Mouse (Mus musculus): ENCODE results near the gene Gse1. TPM values are rescaled to one million over a fixed set of nuclear protein-coding genes. Genes with fewer than 3 reads are reported as not detected.

The Gse1 gene
- total RNA-seq, 2 experiments from 2014 or later = 77.7 to 105 TPM

- no peak for DNase-seq (ENCODE audit: extremely low spot score in 1 of 2, low spot score in 2 of 2)
- intact Hi-C loops (cut with DNase I) = no loop called here
- Histone ChIP-seq H3K27ac (no peak overlapping the region), H3K4me3 (no peak overlapping the region)
- TF ChIP-seq CTCF (IDR thresholded peaks at IDR 0.05) = no peak
Measured at GRCm38 (mm10) chr8:120378306-120378705, 150.1 kb downstream of the Gse1 start.

DNA sequence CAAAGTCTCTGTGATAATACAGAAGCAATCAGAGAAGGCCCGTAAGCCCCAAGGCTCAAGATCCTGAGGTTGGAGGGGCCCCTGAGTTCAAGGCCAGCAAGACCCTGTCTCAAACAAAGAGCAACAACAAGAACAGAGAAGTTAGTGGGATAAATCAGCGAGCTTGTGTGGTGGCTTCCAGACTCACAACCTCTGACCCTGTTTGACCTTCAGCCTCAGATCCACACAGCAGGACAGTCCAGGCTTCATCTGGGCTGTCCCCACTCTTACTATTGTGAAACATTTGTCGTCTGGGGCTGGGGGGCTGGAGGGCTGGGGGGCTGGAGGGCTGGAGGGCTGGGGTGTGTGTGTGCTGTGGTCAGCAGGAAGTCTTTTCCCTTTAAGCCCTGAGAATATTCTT is 150.8 kb downstream of the Gse1 start:
- Histone ChIP-seq H3K27ac (no peak overlapping the region), H3K4me3 (no peak overlapping the region)
- intact Hi-C loops (cut with DNase I) = no loop called here
- TF ChIP-seq CTCF (IDR thresholded peaks at IDR 0.05) = no peak
- DNase-seq (ENCODE audit: extremely low spot score in 1 of 2, low spot score in 2 of 2) = no peak

- H3K27ac ChIP-seq = peak overlapping the region; percentile 72
- DNase-seq (ENCODE audit: extremely low spot score in 1 of 2, low spot score in 2 of 2) = no peak
- intact Hi-C loops (cut with DNase I) = loop anchor here (1.0 to 5.0 kb wide), 5 partner anchors 30 to 154 kb away; no protein-coding TSS in a partner anchor
- no peak overlapping the region for H3K4me3 ChIP-seq
- TF ChIP-seq CTCF (IDR thresholded peaks at IDR 0.05) = no peak
Measured at GRCm38 (mm10) chr8:120381865-120382264, 153.6 kb downstream of the Gse1 start.

- Histone ChIP-seq H3K27ac (peak overlapping the region; percentile 72), H3K4me3 (no peak overlapping the region)
- intact Hi-C loops (cut with DNase I) = loop anchor here (1.0 to 5.0 kb wide), 6 partner anchors 30 to 154 kb away; no protein-coding TSS in a partner anchor
- DNase-seq (ENCODE audit: extremely low spot score in 1 of 2, low spot score in 2 of 2) = peak; percentile 86 to 94
- no peak for TF ChIP-seq CTCF (IDR thresholded peaks at IDR 0.05)
Measured at GRCm38 (mm10) chr8:120382436-120383203, 154.4 kb downstream of the Gse1 start.

GRCm38 (mm10) chr8:120383204-120383560 is 154.9 kb downstream of the Gse1 start:
- H3K4me3 ChIP-seq = no peak overlapping the region
- intact Hi-C loops (cut with DNase I) = loop anchor here (1.0 to 5.0 kb wide), 3 partner anchors 30 to 54 kb away; no protein-coding TSS in a partner anchor
- TF ChIP-seq CTCF (IDR thresholded peaks at IDR 0.05) = no peak
- DNase-seq (ENCODE audit: extremely low spot score in 1 of 2, low spot score in 2 of 2) = no peak
- H3K27ac ChIP-seq = peak overlapping the region; percentile 72

GRCm38 (mm10) chr8:120383713-120384112 is 155.5 kb downstream of the Gse1 start:
- intact Hi-C loops (cut with DNase I) = loop anchor here (1.0 to 5.0 kb wide), 3 partner anchors 30 to 53 kb away; no protein-coding TSS in a partner anchor
- DNase-seq (ENCODE audit: extremely low spot score in 1 of 2, low spot score in 2 of 2) = no peak
- no peak for TF ChIP-seq CTCF (IDR thresholded peaks at IDR 0.05)

GRCm38 (mm10) chr8:120384745-120385144 is 156.5 kb downstream of the Gse1 start:
- Histone ChIP-seq H3K27ac (no peak overlapping the region), H3K4me3 (no peak overlapping the region)
- no peak for DNase-seq (ENCODE audit: extremely low spot score in 1 of 2, low spot score in 2 of 2)
- intact Hi-C loops (cut with DNase I) = loop anchor here (5.0 kb wide), 1 partner anchor 43 kb away; no protein-coding TSS in a partner anchor
- TF ChIP-seq CTCF (IDR thresholded peaks at IDR 0.05) = peak; percentile 45

More at GRCm38 (mm10) chr8:120383713-120384112, 155.5 kb downstream of the Gse1 start:
- H3K4me3 ChIP-seq = no peak overlapping the region
- peak overlapping the region; percentile 72 for H3K27ac ChIP-seq

GRCm38 (mm10) chr8:120388246-120388645 is 160.0 kb downstream of the Gse1 start:
- no peak for TF ChIP-seq CTCF (IDR thresholded peaks at IDR 0.05)
- DNase-seq (ENCODE audit: extremely low spot score in 1 of 2, low spot score in 2 of 2) = no peak
- no peak overlapping the region for H3K27ac ChIP-seq
- intact Hi-C loops (cut with DNase I) = no loop called here
- H3K4me3 ChIP-seq = no peak overlapping the region

DNA sequence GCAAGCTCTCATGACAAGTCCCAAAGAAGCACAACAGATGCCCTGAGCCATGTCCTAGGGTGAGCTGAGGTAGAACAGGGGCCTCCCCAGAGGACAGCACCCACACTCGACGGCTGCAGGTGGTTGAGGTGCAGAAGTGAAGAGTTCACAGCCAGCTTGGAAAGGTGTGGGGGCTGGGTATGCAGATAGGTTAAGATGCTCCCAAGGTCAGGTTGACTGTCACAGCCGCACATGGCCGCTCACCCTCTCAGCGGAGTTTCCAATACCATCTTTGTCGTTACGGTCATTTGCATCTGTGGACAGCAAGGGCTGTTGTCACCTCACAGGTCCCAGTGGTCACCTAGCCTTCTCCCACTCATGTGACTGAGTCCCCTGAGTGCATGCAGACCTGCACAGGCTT is 162.3 kb downstream of the Gse1 start:
- Histone ChIP-seq H3K4me3 (no peak overlapping the region), H3K27ac (no peak overlapping the region)
- no peak for DNase-seq (ENCODE audit: extremely low spot score in 1 of 2, low spot score in 2 of 2)
- no peak for TF ChIP-seq CTCF (IDR thresholded peaks at IDR 0.05)
- intact Hi-C loops (cut with DNase I) = no loop called here

- intact Hi-C loops (cut with DNase I) = no loop called here
- TF ChIP-seq CTCF (IDR thresholded peaks at IDR 0.05) = no peak
Measured at GRCm38 (mm10) chr8:120391856-120392255, 163.6 kb downstream of the Gse1 start.

DNA sequence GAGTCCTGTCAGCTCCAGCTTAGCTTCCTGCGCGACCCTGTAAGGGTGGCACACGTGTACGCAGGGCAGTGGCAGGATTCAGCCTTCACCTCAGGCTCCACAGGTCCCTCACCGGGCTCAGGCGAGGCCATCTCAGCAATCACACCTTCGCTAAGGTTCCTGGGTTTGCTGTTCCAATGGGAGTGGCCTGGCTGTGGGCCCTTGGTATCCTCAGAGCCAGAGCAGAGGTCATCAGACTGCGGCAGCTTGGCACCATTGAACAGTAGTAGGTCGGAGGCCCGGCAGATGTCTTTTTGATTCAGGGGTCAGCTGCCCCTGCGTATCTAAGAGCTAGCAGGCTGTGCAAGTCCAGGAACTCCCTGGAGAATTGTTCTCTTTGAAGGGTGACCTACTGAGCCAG is 164.8 kb downstream of the Gse1 start:
- DNase-seq (ENCODE audit: extremely low spot score in 1 of 2, low spot score in 2 of 2) = no peak
- intact Hi-C loops (cut with DNase I) = no loop called here
- no peak for TF ChIP-seq CTCF (IDR thresholded peaks at IDR 0.05)

More at GRCm38 (mm10) chr8:120391856-120392255, 163.6 kb downstream of the Gse1 start:
- DNase-seq (ENCODE audit: extremely low spot score in 1 of 2, low spot score in 2 of 2) = no peak
- Histone ChIP-seq H3K27ac (no peak overlapping the region), H3K4me3 (no peak overlapping the region)

DNA sequence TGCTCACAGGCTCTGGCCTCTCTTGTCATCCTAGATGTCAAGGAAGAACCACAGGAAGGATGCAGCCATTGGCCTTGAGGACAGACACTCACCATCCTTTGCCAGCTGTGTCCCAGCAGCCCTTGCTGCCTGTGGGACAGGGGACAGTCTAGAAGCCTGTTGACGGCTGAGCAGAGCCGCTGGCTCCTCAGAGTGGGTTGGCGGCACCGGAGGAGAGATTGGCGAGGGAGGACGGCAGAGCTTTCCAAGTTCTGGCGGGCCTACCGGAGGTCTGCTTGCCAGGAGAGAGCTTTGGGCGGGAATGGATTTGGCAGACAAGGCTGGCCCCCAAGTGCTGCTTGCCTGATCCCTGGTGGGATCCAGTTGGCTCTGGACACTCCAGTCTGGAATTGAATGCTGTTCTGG is 165.6 kb downstream of the Gse1 start:
- Histone ChIP-seq H3K27ac (no peak overlapping the region), H3K4me3 (no peak overlapping the region)
- peak in 1 of 2 experiments; percentile 47 for DNase-seq (ENCODE audit: extremely low spot score in 1 of 2, low spot score in 2 of 2)
- no peak for TF ChIP-seq CTCF (IDR thresholded peaks at IDR 0.05)
- intact Hi-C loops (cut with DNase I) = no loop called here

More for the DNA sequence above, 164.8 kb downstream of the Gse1 start:
- H3K4me3 ChIP-seq = no peak overlapping the region
- no peak overlapping the region for H3K27ac ChIP-seq

All from left cerebral cortex, adult 2 months (tissue).